Mouse (Mus musculus) G1E (cell line): ENCODE measurements at regions not wholly inside any gene's neighbourhood (a gene's known extent, or its start where the extent isn't known, plus 50 kb on each side); places are given as distances from the start of the nearest gene placed in this dataset.

Source experiments
- ATAC-seq: 2 replicates; pipeline ENCODE4 v1.8.0; 2016; ENCODE audit warnings: mild to moderate bottlenecking; ENCODE audit not compliant: insufficient number of reproducible peaks, poor library complexity, low FRiP score, severe bottlenecking; ENCODE audit errors: extremely low read depth
- DNase-seq: peaks from one replicate; pipeline ENCODE4 v3.0.0; 2012; ENCODE audit warnings: low spot score
- H3K27me3 ChIP-seq: 2 replicates; pipeline ENCODE4 v1.6.1; 2012; ENCODE audit warnings: mild to moderate bottlenecking, low read length, inconsistent platforms; ENCODE audit not compliant: insufficient read depth
- H3K36me3 ChIP-seq: replicated peaks from 2 replicates; pipeline ENCODE3; 2012; ENCODE audit warnings: mild to moderate bottlenecking, inconsistent platforms
- H3K4me1 ChIP-seq: 2 replicates; pipeline ENCODE4 v1.6.1; 2012; ENCODE audit warnings: low read depth, low read length, inconsistent platforms, mixed read lengths; ENCODE audit not compliant: insufficient read depth
- H3K4me3 ChIP-seq: 2 replicates; pipeline ENCODE4 v1.5.1; 2012; ENCODE audit warnings: low read depth, mild to moderate bottlenecking, inconsistent platforms, low read length, moderate library complexity, mixed read lengths
- H3K9me3 ChIP-seq: replicated peaks from 2 replicates; pipeline ENCODE4 v1.6.1; 2012; ENCODE audit warnings: inconsistent platforms
- CTCF ChIP-seq: IDR thresholded peaks from 2 replicates; pipeline ENCODE4 v1.5.1; 2012; ENCODE audit warnings: low read depth, low read length, inconsistent platforms, mixed read lengths
- GATA1 ChIP-seq: IDR thresholded peaks from 2 replicates; pipeline ENCODE4 v1.6.1; 2012; ENCODE audit warnings: borderline replicate concordance, low read length, inconsistent platforms, mixed read lengths
- GATA2 ChIP-seq: IDR thresholded peaks from 2 replicates; pipeline ENCODE4 v1.6.1; 2012; ENCODE audit warnings: low read depth, low read length, inconsistent platforms, borderline replicate concordance
- POLR2AphosphoS5 ChIP-seq: IDR thresholded peaks from 2 replicates; pipeline ENCODE4 v1.6.1; 2012; ENCODE audit warnings: low read depth, low read length, inconsistent platforms; ENCODE audit not compliant: insufficient replicate concordance
- TAL1 ChIP-seq: conservative IDR thresholded peaks from 2 replicates; pipeline ENCODE4 v1.6.1; 2012; ENCODE audit warnings: low read depth, low read length, inconsistent platforms, mixed read lengths

- H3K4me3 ChIP-seq = no peak overlapping the region
- no peaks in the 10 kb centered on the region for H3K27me3 ChIP-seq
- no peaks in the 10 kb centered on the region for H3K4me1 ChIP-seq
- H3K9me3 ChIP-seq = peaks cover 25% of the 10 kb centered on the region
- ATAC-seq (no peak), DNase-seq (no peak)
- TF ChIP-seq TAL1 (no peak), POLR2AphosphoS5 (no peak), CTCF (no peak), GATA1 (no peak), GATA2 (no peak)
- H3K36me3 ChIP-seq = no peaks in the 10 kb centered on the region
Measured at GRCm38 (mm10) chr1:186250316-186250715, 133.2 kb upstream of the Lyplal1 start.

GRCm38 (mm10) chr1:186249214-186249613 lies 132.1 kb upstream of the Lyplal1 start:
- H3K9me3 ChIP-seq = peaks cover 25% of the 10 kb centered on the region
- DNase-seq (no peak), ATAC-seq (no peak)
- H3K27me3 ChIP-seq = no peaks in the 10 kb centered on the region
- H3K36me3 ChIP-seq = no peaks in the 10 kb centered on the region
- H3K4me3 ChIP-seq = no peak overlapping the region
- H3K4me1 ChIP-seq = no peaks in the 10 kb centered on the region
- TF ChIP-seq GATA1 = no peak
- TF ChIP-seq TAL1 = no peak
- no peak for TF ChIP-seq GATA2
- TF ChIP-seq CTCF = no peak
- TF ChIP-seq POLR2AphosphoS5 = no peak

- Histone ChIP-seq H3K27me3 (no peaks in the 10 kb centered on the region), H3K4me1 (no peaks in the 10 kb centered on the region), H3K36me3 (no peaks in the 10 kb centered on the region), H3K9me3 (peaks cover 23% of the 10 kb centered on the region), H3K4me3 (no peak overlapping the region)
- ATAC-seq = no peak
- TF ChIP-seq GATA1 = no peak
- no peak for TF ChIP-seq GATA2
- no peak for TF ChIP-seq POLR2AphosphoS5
- no peak for TF ChIP-seq TAL1
- no peak for TF ChIP-seq CTCF
- DNase-seq = no peak
Measured at GRCm38 (mm10) chr1:186245723-186246440, 128.8 kb upstream of the Lyplal1 start.

- Histone ChIP-seq H3K9me3 (peaks cover 24% of the 10 kb centered on the region), H3K36me3 (no peaks in the 10 kb centered on the region), H3K4me3 (no peak overlapping the region), H3K4me1 (no peaks in the 10 kb centered on the region), H3K27me3 (no peaks in the 10 kb centered on the region)
- TF ChIP-seq GATA2 = no peak
- no peak for TF ChIP-seq POLR2AphosphoS5
- no peak for DNase-seq
- no peak for ATAC-seq
Measured at GRCm38 (mm10) chr1:186241112-186241511, 124.0 kb upstream of the Lyplal1 start.

- TF ChIP-seq GATA1 (no peak), POLR2AphosphoS5 (no peak), GATA2 (no peak), TAL1 (no peak), CTCF (no peak)
- Histone ChIP-seq H3K4me3 (no peak overlapping the region), H3K4me1 (no peaks in the 10 kb centered on the region), H3K9me3 (peaks cover 21% of the 10 kb centered on the region), H3K36me3 (no peaks in the 10 kb centered on the region), H3K27me3 (no peaks in the 10 kb centered on the region)
- no peak for ATAC-seq
- DNase-seq = no peak
Measured at GRCm38 (mm10) chr1:186237556-186237955, 120.4 kb upstream of the Lyplal1 start.

- ATAC-seq (no peak), DNase-seq (no peak)
- Histone ChIP-seq H3K4me1 (no peaks in the 10 kb centered on the region), H3K9me3 (peaks cover 21% of the 10 kb centered on the region), H3K4me3 (no peak overlapping the region), H3K27me3 (no peaks in the 10 kb centered on the region), H3K36me3 (no peaks in the 10 kb centered on the region)
- TF ChIP-seq POLR2AphosphoS5 (no peak), GATA2 (no peak), TAL1 (no peak), GATA1 (no peak), CTCF (no peak)
Measured at GRCm38 (mm10) chr1:186236267-186237020, 119.3 kb upstream of the Lyplal1 start.
